Mouse (Mus musculus) kidney, adult 2 months (tissue): ENCODE measurements around the gene Kif5c.

ENCODE experiments used
- CTCF ChIP-seq: fragments of 200-500 bp; conservative IDR thresholded peaks from 2 replicates; pipeline ENCODE4 v1.5.1; 2011; ENCODE audit warnings: low read depth, mild to moderate bottlenecking, control low read depth, low read length, moderate library complexity, mixed read lengths; ENCODE audit not compliant: insufficient read depth, insufficient read length
- POLR2A ChIP-seq: fragments of 200-500 bp; IDR thresholded peaks from one replicate; pipeline ENCODE4 v1.6.1; 2011; ENCODE audit warnings: low read depth, low read length, control low read depth

DNA sequence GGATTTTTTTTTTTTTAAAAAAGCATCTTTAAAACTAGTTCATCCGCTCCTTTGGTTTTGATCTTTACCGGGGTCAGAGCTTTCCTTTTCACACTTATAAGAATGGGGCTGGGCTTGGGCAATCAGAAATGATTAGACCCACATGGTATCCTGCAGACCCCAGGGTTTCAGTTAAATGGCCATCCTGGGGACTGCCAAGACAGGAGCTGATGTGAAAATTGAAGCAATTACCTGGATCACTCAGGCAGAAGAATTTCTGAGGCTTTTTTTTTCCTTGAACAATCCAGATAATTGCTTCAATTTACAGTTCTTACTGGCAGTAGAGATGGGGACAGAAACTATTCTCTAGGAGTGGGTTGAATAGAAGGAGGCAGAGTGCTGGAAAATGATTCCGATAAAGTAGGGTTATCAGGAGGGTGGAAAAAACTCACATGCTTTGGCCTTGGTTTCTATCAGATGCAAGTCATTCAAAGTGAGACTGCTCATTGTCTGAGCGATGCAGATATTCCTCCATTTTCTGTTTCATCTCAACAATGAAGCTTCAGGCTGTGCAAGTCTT, 16.2 kb upstream of the Kif5c start:
- TF ChIP-seq CTCF (no peak), POLR2A (no peak)
